Comparison of ENCODE assay signal across 8 mouse cellular contexts in the genomic region with DNA sequence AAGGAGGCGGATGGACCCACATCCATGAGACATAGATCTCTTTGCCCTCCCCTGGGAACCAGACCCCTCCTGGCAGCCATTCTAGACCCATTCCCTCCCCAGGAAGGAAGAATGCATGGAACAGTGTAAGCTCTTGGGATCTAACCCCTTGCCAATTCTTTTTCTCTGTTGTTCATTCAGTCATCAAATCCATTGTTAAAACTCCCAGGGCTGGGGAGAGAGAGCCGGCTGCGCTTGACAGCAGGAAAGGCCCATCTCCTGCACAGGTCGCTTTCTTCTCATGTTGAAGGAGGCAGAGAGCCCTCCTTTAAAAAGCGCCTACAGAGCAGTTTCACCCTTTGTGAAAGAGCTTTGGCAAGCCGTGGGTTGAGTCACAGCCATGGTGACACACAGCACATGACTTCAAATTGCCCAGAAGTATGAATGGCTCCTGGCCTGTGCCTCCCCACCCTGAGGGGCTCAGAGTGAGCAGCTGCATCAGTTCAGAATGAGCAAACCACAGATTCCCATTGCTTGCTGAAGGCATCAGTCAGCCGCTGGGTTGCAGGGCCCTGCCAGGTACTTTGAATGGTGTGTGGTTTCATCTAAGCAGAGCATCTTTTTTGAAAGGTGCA. TPM values are rescaled to one million over a fixed set of nuclear protein-coding genes. Genes with fewer than 3 reads are reported as not detected.
DNase-seq lines count a peak whose midpoint lies in the region; ATAC-seq and TF ChIP-seq lines count a peak whose summit lies in the region.

No protein-coding gene starts in this region.

- no peaks in the 10 kb centered on the region for H3K9me3 ChIP-seq in embryonic facial prominence, embryonic 14.5 days (ENCODE audit: control insufficient read depth, low read length)

- H3K9ac ChIP-seq in embryonic facial prominence, embryonic 14.5 days (ENCODE audit: low read depth, low read length), result no peak overlapping the region

- H3K4me1 ChIP-seq in spleen, adult 2 months (ENCODE audit: control insufficient read depth, insufficient read depth, insufficient read length), result peaks cover 28% of the 10 kb centered on the region; the same call in 1 of the 2 replicates
- peaks cover 62% of the 10 kb centered on the region for H3K4me1 ChIP-seq in embryonic facial prominence, embryonic 14.5 days (ENCODE audit: control insufficient read depth, insufficient read depth, low read length)

- H3K27ac ChIP-seq in spleen, adult 2 months (ENCODE audit: insufficient read depth, low read length), result peak overlapping the region; percentile 6; the same call in 1 of the 2 replicates
- H3K27ac ChIP-seq in embryonic facial prominence, embryonic 14.5 days (replicated peaks; ENCODE audit: low read depth, low read length), result no peak overlapping the region; the same call in 1 of the 2 replicates

- no peaks in the 10 kb centered on the region for H3K36me3 ChIP-seq in spleen, adult 2 months (ENCODE audit: control insufficient read depth, insufficient read depth, low read length)
- H3K36me3 ChIP-seq in embryonic facial prominence, embryonic 14.5 days (ENCODE audit: control insufficient read depth, insufficient read depth, low read length), result no peaks in the 10 kb centered on the region

- no peak for TF ChIP-seq POLR2A in spleen, adult 2 months (IDR thresholded peaks at IDR 0.05; ENCODE audit: low read depth, low read length)

- H3K4me2 ChIP-seq in embryonic facial prominence, embryonic 14.5 days (ENCODE audit: low read depth, low read length), result no peak overlapping the region

- WGBS in spleen, adult 2 months, result 62% methylated on average over 7 of the region's 7 CpGs
- 60% methylated on average over 7 of the region's 7 CpGs for WGBS in embryonic facial prominence, embryonic 14.5 days

- ATAC-seq in embryonic facial prominence, embryonic 14.5 days (ENCODE audit: low read depth), result no peak

- H3K4me3 ChIP-seq in spleen, adult 2 months (ENCODE audit: extremely low read depth, insufficient read depth, insufficient read length), result no peak overlapping the region
- no peak overlapping the region for H3K4me3 ChIP-seq in embryonic facial prominence, embryonic 14.5 days (ENCODE audit: low read depth, low read length)

- DNase-seq in heart, adult 11 months, result peak; percentile 94
- no peak for DNase-seq in heart, adult 8-10 months (ENCODE audit: low spot score)
- DNase-seq in spleen, adult 2 months (ENCODE audit: low read depth in 1 of 2, low spot score in 2 of 2), result no peak
- no peak for DNase-seq in spleen, postnatal 4 days (ENCODE audit: low spot score in 2 of 2)
- DNase-seq in embryonic facial prominence, embryonic 14.5 days (ENCODE audit: low spot score), result peak; percentile 55
- peak; percentile 70 for DNase-seq in lung, postnatal 36 days
- DNase-seq in ovary, postnatal 10 days (ENCODE audit: low spot score), result no peak
- DNase-seq in layer of hippocampus, postnatal 25 days (ENCODE audit: extremely low spot score in 1 of 2, low spot score in 1 of 2), result no peak

- TF ChIP-seq CTCF in spleen, adult 2 months (IDR thresholded peaks at IDR 0.05; ENCODE audit: extremely low read depth, insufficient read depth, insufficient read length, insufficient replicate concordance), result no peak

- no peaks in the 10 kb centered on the region for H3K27me3 ChIP-seq in spleen, adult 2 months (ENCODE audit: control insufficient read depth, insufficient read depth, low read length)
- H3K27me3 ChIP-seq in embryonic facial prominence, embryonic 14.5 days (replicated peaks; ENCODE audit: control insufficient read depth, insufficient read depth, low read length), result no peaks in the 10 kb centered on the region

RNA-seq across cellular contexts. Expression of gene Nfkbia, which starts 26.3 kb away (rescaled TPM):
- total RNA-seq in heart, adult 8-10 months (2022), result 10 to 100 TPM; 27.4 to 65.8 (median 39.3) TPM
- polyA plus RNA-seq in spleen, adult 2 months (2012; rRNA removed), result 287 and 388 TPM in 2 replicates
- 101 and 102 TPM in 2 replicates for polyA plus RNA-seq in embryonic facial prominence, embryonic 14.5 days (2014; fragmentation: Nextera tagmentation; extraction: Ambion mirVana)
- 10 to 100 TPM; 26.8 to 44.1 TPM for total RNA-seq in layer of hippocampus, postnatal 25 days (2021)

Comparison
In these comparisons a context has a peak if more than half of its experiments do, and no peak if none do; other contexts are left out.
1. DNase-seq: peak in heart, adult 11 months (single experiment), embryonic facial prominence, embryonic 14.5 days (single experiment) and lung, postnatal 36 days (single experiment); none in heart, adult 8-10 months (single experiment), spleen, adult 2 months (0 of 2), spleen, postnatal 4 days (0 of 2), ovary, postnatal 10 days (single experiment) and layer of hippocampus, postnatal 25 days (0 of 2).